Mouse (Mus musculus) E14TG2a.4 (cell line): Measurements from ENCODE around the gene Cdsn.

Experiments
- H3K27me3 ChIP-seq: 2 replicates; pipeline ENCODE4 v1.6.1; 2014; ENCODE audit warnings: low read length, control low read depth; ENCODE audit not compliant: insufficient read depth
- H3K36me3 ChIP-seq: 2 replicates; pipeline ENCODE4 v1.6.1; 2014; ENCODE audit warnings: low read length, control low read depth; ENCODE audit not compliant: insufficient read depth
- H3K4me1 ChIP-seq: replicated peaks from 2 replicates; pipeline ENCODE4 v1.6.1; 2014; ENCODE audit warnings: low read depth, low read length, control low read depth
- H3K4me3 ChIP-seq: replicated peaks from 2 replicates; pipeline ENCODE4 v1.5.1; 2014; ENCODE audit warnings: mild to moderate bottlenecking, low read length
- H3K9me3 ChIP-seq: 2 replicates; pipeline ENCODE4 v1.6.1; 2014; ENCODE audit warnings: low read length, control low read depth
- CTCF ChIP-seq: conservative IDR thresholded peaks from 2 replicates; pipeline ENCODE4 v1.5.1; 2014; ENCODE audit warnings: low read length
- NANOG ChIP-seq: IDR thresholded peaks from 2 replicates; pipeline ENCODE4 v1.6.1; 2014; ENCODE audit warnings: borderline replicate concordance, low read length, mixed read lengths
- POU5F1 ChIP-seq: IDR thresholded peaks from 2 replicates; pipeline ENCODE4 v1.6.1; 2014; ENCODE audit warnings: low read length, borderline replicate concordance

Cdsn gene

GRCm38 (mm10) chr17:35591731-35592130 is 39.8 kb downstream of the Cdsn start:
- no peaks in the 10 kb centered on the region for H3K27me3 ChIP-seq
- H3K36me3 ChIP-seq = no peaks in the 10 kb centered on the region
- peaks cover 58% of the 10 kb centered on the region for H3K4me1 ChIP-seq
- no peak for TF ChIP-seq POU5F1
- H3K4me3 ChIP-seq = peak overlapping the region; percentile 29; the same call in 1 of the 2 replicates
- H3K9me3 ChIP-seq = peaks cover 11% of the 10 kb centered on the region

GRCm38 (mm10) chr17:35592131-35592530 is 40.2 kb downstream of the Cdsn start:
- Histone ChIP-seq H3K36me3 (no peaks in the 10 kb centered on the region), H3K4me3 (peak overlapping the region; percentile 29; the same call in 1 of the 2 replicates), H3K27me3 (no peaks in the 10 kb centered on the region), H3K4me1 (peaks cover 58% of the 10 kb centered on the region), H3K9me3 (peaks cover 12% of the 10 kb centered on the region)
- TF ChIP-seq CTCF = peak; percentile 31
- TF ChIP-seq POU5F1 = no peak

DNA sequence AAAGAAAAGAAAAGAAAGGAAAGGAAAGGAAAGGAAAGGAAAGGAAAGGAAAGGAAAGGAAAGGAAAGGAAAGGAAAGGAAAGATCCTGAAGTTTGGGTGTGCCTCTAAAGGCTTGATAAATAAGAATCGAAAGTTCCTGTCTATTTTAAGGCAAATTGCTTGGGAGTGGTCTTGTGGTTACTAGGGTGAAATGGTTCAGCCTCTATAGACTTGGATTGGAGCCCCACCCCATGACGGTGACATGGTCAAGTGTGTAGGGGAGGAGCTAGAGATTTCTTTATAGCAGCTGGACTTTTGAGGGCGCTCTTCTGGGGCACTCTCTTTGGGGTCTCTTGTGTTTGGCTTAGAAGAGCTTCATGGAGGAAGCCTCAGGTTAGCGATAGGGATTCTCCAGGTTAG is 41.9 kb downstream of the Cdsn start:
- H3K27me3 ChIP-seq = no peaks in the 10 kb centered on the region
- H3K4me1 ChIP-seq = peaks cover 53% of the 10 kb centered on the region
- H3K9me3 ChIP-seq = peaks cover 21% of the 10 kb centered on the region
- TF ChIP-seq POU5F1 (no peak), CTCF (no peak), NANOG (no peak)
- no peak overlapping the region for H3K4me3 ChIP-seq
- no peaks in the 10 kb centered on the region for H3K36me3 ChIP-seq

- Histone ChIP-seq H3K9me3 (peaks cover 27% of the 10 kb centered on the region), H3K27me3 (no peaks in the 10 kb centered on the region), H3K4me3 (no peak overlapping the region), H3K4me1 (peaks cover 53% of the 10 kb centered on the region), H3K36me3 (no peaks in the 10 kb centered on the region)
- TF ChIP-seq CTCF = no peak
- TF ChIP-seq POU5F1 = no peak
- no peak for TF ChIP-seq NANOG
Observed at GRCm38 (mm10) chr17:35594456-35594855, 42.5 kb downstream of the Cdsn start.

- Histone ChIP-seq H3K36me3 (no peaks in the 10 kb centered on the region), H3K4me3 (no peak overlapping the region), H3K27me3 (no peaks in the 10 kb centered on the region), H3K9me3 (peaks cover 56% of the 10 kb centered on the region), H3K4me1 (peaks cover 28% of the 10 kb centered on the region)
- no peak for TF ChIP-seq CTCF
- TF ChIP-seq NANOG = no peak
- no peak for TF ChIP-seq POU5F1
Observed at GRCm38 (mm10) chr17:35597399-35597798, 45.5 kb downstream of the Cdsn start.

DNA sequence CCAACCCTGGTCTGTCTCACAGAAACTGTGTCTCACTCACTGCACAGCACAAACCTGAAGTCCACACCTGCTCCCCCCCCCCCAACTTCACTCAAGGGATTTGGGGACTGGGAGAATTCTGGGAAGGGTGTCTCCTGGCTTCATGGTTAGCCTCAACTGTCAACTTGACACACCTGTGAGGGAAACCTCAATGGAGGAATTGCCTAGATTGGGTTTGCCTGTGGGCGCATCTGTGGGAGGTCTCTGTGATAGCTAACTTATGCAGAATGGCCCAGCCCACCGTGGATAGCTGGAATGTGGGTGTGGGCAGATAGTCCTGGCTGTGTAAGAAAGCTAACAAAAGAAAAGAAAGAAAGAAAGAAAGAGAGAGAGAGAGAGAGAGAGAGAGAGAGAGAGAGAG is 49.3 kb downstream of the Cdsn start, which contains the start of gene Sfta2:
Sfta2 (plus strand) TSS at position 301 of the 400 bp plus-strand sequence.
- no peaks in the 10 kb centered on the region for H3K36me3 ChIP-seq
- no peaks in the 10 kb centered on the region for H3K4me1 ChIP-seq
- H3K4me3 ChIP-seq = no peak within 1 kb of the TSS
- peaks cover 88% of the 10 kb centered on the region for H3K9me3 ChIP-seq
- TF ChIP-seq NANOG (no peak), CTCF (no peak), POU5F1 (no peak)
- no peaks in the 10 kb centered on the region for H3K27me3 ChIP-seq

GRCm38 (mm10) chr17:35601736-35602354 is 49.9 kb downstream of the Cdsn start:
- no peaks in the 10 kb centered on the region for H3K27me3 ChIP-seq

More at GRCm38 (mm10) chr17:35601736-35602354, 49.9 kb downstream of the Cdsn start:
- no peak overlapping the region for H3K4me3 ChIP-seq
- peaks cover 88% of the 10 kb centered on the region for H3K9me3 ChIP-seq
- no peaks in the 10 kb centered on the region for H3K36me3 ChIP-seq
- TF ChIP-seq NANOG = no peak
- TF ChIP-seq POU5F1 = no peak
- TF ChIP-seq CTCF = no peak
- no peaks in the 10 kb centered on the region for H3K4me1 ChIP-seq
